Mouse (Mus musculus) limb, embryonic 13.5 days (tissue): ENCODE results near the gene 5730480H06Rik. TPM values are rescaled to one million over a fixed set of nuclear protein-coding genes. Genes with fewer than 3 reads are reported as not detected.

Source experiments
- ATAC-seq: fragments of 200-750 bp; cut with Nextera tagmentation; 2 replicates; pipeline ENCODE4 v1.8.0; 2017; ENCODE audit warnings: low read depth, moderate number of reproducible peaks, moderate TSS enrichment; ENCODE audit not compliant: low FRiP score
- H3K27ac ChIP-seq: fragments of 300-500 bp; sonication (generic); 2 replicates; pipeline ENCODE4 v1.5.1; 2015; ENCODE audit warnings: inconsistent platforms, mild to moderate bottlenecking, moderate library complexity
- H3K27me3 ChIP-seq: fragments of 300-500 bp; sonication (generic); 2 replicates; pipeline ENCODE4 v1.6.1; 2015; ENCODE audit warnings: mild to moderate bottlenecking, inconsistent platforms
- H3K36me3 ChIP-seq: fragments of 300-500 bp; sonication (generic); 2 replicates; pipeline ENCODE4 v1.6.1; 2015; ENCODE audit warnings: inconsistent platforms, mild to moderate bottlenecking, moderate library complexity
- H3K4me1 ChIP-seq: fragments of 300-500 bp; sonication (generic); 2 replicates; pipeline ENCODE4 v1.6.1; 2015; ENCODE audit warnings: inconsistent platforms
- H3K4me2 ChIP-seq: fragments of 300-500 bp; sonication (generic); replicated peaks from 2 replicates; pipeline ENCODE4 v1.6.1; 2015; ENCODE audit warnings: inconsistent platforms, mild to moderate bottlenecking, moderate library complexity
- H3K4me3 ChIP-seq: fragments of 300-500 bp; sonication (generic); 2 replicates; pipeline ENCODE4 v1.5.1; 2015; ENCODE audit warnings: moderate library complexity, mild to moderate bottlenecking, inconsistent platforms
- H3K9ac ChIP-seq: fragments of 300-500 bp; sonication (generic); 2 replicates; pipeline ENCODE4 v1.6.1; 2015; ENCODE audit warnings: mild to moderate bottlenecking, inconsistent platforms
- H3K9me3 ChIP-seq: fragments of 300-500 bp; sonication (generic); 2 replicates; pipeline ENCODE4 v1.6.1; 2016; ENCODE audit warnings: inconsistent platforms
- WGBS: fragments of 180-500 bp; shearing (Covaris S2); methylation state at CpG from one replicate; pipeline ENCODE4 v1.1.7; 2015; 5-methylcytosine and 5-hydroxymethylcytosine counted together
- polyA plus RNA-seq: library from polyadenylated mRNA; unstranded; fragments of >200 nt; fragmentation: Nextera tagmentation; extraction: Ambion mirVana; gene quantifications from 2 replicates; pipeline ENCODE4 v1.2.1, GENCODE M21; 2015

Gene 5730480H06Rik
- polyA plus RNA-seq, 1 experiment from 2014 or later, result 26.9 TPM

DNA sequence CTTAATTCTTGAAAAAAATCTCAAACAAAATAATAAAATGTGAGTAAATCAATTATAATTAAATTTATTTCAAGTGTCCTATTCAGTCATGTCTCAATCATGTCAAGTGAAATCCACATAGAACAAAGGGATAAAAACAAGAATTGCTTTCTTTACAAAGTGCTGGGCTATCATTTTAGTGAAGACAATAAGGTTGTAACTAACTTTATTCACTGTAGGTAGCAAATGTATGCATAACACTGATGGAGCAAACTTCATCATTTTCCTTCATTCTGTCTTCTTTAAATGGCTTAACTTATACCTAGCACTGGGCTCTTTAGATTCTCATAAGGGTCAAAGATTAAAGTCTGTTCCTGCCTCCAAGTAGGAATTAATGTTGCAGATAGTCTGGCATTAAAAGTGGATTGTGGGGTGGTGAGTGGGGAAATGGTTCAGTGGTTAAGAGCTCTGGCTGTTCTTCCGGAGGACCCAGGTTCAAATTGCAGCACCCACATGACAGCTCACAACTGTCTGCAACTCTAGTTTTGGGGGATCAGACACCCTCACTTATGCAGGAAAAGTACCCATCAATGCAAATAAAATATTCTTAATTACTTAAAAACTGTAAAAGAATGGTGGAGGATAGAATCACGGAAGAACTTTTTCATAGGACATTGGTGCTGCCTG, 18.4 kb downstream of the 5730480H06Rik start:
- WGBS, result 89% methylated on average over 2 of the region's 2 CpGs
- no peak overlapping the region for H3K4me3 ChIP-seq
- no peaks in the 10 kb centered on the region for H3K9me3 ChIP-seq
- H3K4me2 ChIP-seq, result no peak overlapping the region
- no peak for ATAC-seq
- 0 out of 2 replicates have a peak, but pooled peaks cover 2% of the 10 kb centered on the region for H3K27me3 ChIP-seq
- no peak overlapping the region for H3K9ac ChIP-seq
- H3K4me1 ChIP-seq, result no peaks in the 10 kb centered on the region
- H3K27ac ChIP-seq, result no peak overlapping the region
- no peaks in the 10 kb centered on the region for H3K36me3 ChIP-seq

DNA sequence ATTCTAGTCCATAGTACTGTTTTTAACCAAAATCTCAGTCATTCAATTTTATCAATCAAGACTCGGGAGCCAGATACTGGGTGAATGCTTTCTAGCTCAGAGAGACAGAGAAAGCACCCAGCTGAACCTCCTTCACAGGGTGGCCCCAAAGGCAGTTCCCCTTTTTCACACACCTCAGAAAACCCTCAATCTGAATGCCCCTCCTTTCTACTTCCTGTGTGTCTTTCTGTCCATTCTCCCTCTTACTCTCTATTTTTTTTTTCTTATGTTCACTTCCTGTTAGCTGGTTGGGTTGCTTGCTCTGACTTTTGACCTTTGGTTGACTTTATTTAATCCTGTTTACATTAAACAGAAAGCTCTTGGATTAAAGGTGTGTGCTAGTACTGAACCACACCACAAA, 21.6 kb downstream of the 5730480H06Rik start:
- Histone ChIP-seq H3K4me1 (no peaks in the 10 kb centered on the region), H3K9ac (no peak overlapping the region), H3K36me3 (no peaks in the 10 kb centered on the region), H3K27ac (no peak overlapping the region), H3K4me2 (no peak overlapping the region), H3K9me3 (no peaks in the 10 kb centered on the region), H3K4me3 (no peak overlapping the region), H3K27me3 (0 out of 2 replicates have a peak, but pooled peaks cover 2% of the 10 kb centered on the region)
- 96% methylated on average over 1 of the region's 1 CpGs for WGBS
- ATAC-seq, result no peak

DNA sequence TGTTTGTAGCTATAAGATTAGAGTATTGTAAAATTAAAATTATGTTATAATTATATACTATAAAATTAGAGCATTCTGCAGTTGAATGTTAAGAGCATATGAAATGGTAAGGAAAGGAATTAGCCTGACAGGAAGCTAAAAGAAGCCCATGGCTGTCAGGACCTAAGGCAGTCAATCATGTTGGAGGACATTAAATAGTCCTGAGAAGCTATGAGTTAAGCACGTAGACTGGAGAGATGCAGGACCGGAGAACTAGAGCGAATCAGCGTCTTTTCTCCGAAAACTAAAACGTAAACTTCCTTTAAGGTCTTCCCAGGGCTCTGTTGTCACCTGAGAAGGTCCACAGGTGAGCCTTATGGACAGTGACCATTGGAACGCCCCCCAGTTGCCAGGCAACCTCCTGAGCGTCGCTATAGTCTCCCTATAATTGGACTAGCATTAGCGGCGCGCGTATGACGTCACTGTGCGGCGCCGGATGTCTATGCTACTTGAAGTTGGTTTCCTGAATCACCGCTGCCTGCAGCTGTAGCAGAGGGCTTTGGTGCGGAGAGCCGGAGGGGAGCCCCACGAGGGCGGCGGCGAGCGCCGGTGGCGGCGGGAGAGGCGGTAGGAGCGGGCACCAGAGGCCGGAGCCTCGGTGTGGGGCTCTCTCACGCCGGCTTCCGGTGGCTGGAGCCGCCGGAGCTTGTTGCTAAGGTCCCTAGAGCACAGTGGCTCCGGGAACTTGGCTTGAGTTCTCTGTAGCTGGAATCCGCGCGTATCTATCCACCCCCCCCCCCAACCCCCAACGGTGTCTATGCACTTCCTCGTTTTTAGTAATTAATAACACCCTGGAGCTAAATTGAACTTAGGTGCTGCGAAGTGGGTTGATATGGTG, 44.4 kb downstream of the 5730480H06Rik start:
- WGBS, result under 1% methylated on average over 44 of the region's 44 CpGs
- H3K27ac ChIP-seq, result no peak overlapping the region
- peaks cover 21% of the 10 kb centered on the region for H3K36me3 ChIP-seq
- H3K4me1 ChIP-seq, result peaks cover 10% of the 10 kb centered on the region; the same call in 1 of the 2 replicates
- ATAC-seq, result peak; percentile 100
- H3K9ac ChIP-seq, result peak overlapping the region; percentile 88
- no peaks in the 10 kb centered on the region for H3K27me3 ChIP-seq
- peak overlapping the region; percentile 72 for H3K4me2 ChIP-seq
- H3K9me3 ChIP-seq, result no peaks in the 10 kb centered on the region
- peak overlapping the region; percentile 96 for H3K4me3 ChIP-seq

DNA sequence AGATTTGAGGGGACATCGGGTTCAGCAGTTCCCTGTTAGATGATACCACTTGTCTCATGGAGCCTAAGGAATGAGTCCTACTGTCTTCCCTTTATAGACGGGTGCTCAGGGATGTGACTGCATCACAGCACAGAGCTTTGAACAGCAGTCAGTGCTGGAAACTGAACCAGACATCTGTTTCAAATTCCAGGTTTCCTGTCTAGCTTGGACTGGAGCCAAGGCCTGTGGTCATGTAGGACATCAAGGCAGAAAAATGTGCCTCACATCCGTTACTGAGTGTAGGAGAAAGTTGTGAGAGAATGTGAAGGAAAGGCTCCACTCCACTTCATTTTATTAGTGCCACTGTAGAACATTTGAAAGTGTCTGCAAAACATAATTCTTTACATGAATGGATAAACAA, 74.7 kb downstream of the 5730480H06Rik start:
- peak; percentile 88 for ATAC-seq

DNA sequence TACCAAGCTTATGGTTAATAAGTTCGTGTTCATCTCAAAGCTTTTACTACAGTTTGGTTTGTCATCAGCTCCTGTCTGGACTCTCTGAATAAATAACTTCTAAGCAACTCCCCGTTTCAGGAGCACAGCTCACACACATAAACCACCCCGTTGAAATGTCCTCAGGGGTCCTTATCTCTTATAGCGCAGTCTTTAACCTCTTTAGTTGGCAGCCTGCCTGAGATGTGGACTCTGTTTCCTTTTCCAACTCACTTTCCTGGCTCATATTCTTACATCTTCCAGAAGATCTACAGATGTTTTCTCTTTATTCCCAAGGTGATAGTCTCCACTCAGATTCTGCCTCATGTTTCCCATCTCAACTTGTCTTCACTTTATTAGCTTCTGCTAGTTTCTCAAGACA, 80.5 kb downstream of the 5730480H06Rik start:
- Histone ChIP-seq H3K36me3 (no peaks in the 10 kb centered on the region), H3K4me2 (no peak overlapping the region), H3K27me3 (no peaks in the 10 kb centered on the region), H3K9me3 (no peaks in the 10 kb centered on the region), H3K9ac (no peak overlapping the region), H3K4me1 (peaks cover 17% of the 10 kb centered on the region), H3K4me3 (no peak overlapping the region), H3K27ac (no peak overlapping the region)
- 46% methylated on average over 4 of the region's 4 CpGs for WGBS
- ATAC-seq, result no peak; the same call in 1 of the 2 replicates

More for the DNA sequence above, 74.7 kb downstream of the 5730480H06Rik start:
- Histone ChIP-seq H3K4me3 (no peak overlapping the region), H3K9me3 (no peaks in the 10 kb centered on the region), H3K27me3 (no peaks in the 10 kb centered on the region), H3K4me2 (0 out of 2 replicates have a peak overlapping the region, but pooled peaks have one; percentile 17), H3K27ac (0 out of 2 replicates have a peak overlapping the region, but pooled peaks have one; percentile 10), H3K9ac (no peak overlapping the region), H3K36me3 (peaks cover 4% of the 10 kb centered on the region), H3K4me1 (peaks cover 22% of the 10 kb centered on the region)
- 21% methylated on average over 3 of the region's 3 CpGs for WGBS

DNA sequence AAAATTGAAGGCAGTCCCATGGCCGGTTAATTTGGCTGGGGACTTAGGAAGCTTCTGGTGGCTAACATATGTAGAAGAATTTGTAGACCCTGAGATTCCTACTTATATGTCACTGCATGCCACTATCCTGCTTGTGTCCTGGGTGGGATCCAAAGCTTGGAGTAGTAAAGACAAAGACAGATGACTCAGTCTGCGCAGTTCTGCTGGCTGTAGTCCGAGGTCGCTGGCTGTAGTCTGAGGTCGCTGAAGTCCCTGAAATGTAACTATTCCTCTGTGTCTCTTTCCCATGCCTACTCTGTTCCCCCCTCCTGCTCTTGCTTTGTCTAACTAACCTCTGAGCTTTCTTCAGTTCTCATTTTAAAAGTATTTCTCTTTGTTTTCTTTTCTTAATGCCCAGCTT, 82.6 kb downstream of the 5730480H06Rik start:
- Histone ChIP-seq H3K9me3 (no peaks in the 10 kb centered on the region), H3K27ac (no peak overlapping the region), H3K27me3 (no peaks in the 10 kb centered on the region), H3K4me1 (peaks cover 17% of the 10 kb centered on the region), H3K4me3 (no peak overlapping the region), H3K36me3 (no peaks in the 10 kb centered on the region), H3K9ac (no peak overlapping the region), H3K4me2 (no peak overlapping the region)
- WGBS, result 73% methylated on average over 5 of the region's 5 CpGs
- ATAC-seq, result no peak

DNA sequence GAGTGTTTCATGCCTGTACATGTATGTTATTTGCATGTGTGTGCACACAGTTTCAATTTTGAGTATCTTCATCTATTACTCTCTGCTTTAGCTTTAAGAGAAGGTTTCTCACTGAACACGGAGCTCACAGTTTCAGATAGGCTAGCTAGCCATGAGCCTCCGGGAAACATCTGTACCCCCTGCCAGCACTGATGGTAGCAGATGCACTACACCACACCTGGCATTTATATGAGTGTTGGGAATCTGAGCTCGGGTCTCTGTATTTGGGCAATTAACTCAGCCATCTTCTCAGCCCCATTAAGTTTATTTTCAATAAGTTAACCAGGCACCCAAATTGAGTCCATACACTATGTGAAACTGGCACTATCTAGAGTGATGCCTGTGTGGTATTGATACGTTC, 83.7 kb downstream of the 5730480H06Rik start:
- Histone ChIP-seq H3K9ac (no peak overlapping the region), H3K27me3 (no peaks in the 10 kb centered on the region), H3K27ac (no peak overlapping the region), H3K4me3 (no peak overlapping the region), H3K4me2 (no peak overlapping the region), H3K4me1 (peaks cover 17% of the 10 kb centered on the region), H3K36me3 (no peaks in the 10 kb centered on the region), H3K9me3 (no peaks in the 10 kb centered on the region)
- ATAC-seq, result no peak
- 26% methylated on average over 4 of the region's 4 CpGs for WGBS

DNA sequence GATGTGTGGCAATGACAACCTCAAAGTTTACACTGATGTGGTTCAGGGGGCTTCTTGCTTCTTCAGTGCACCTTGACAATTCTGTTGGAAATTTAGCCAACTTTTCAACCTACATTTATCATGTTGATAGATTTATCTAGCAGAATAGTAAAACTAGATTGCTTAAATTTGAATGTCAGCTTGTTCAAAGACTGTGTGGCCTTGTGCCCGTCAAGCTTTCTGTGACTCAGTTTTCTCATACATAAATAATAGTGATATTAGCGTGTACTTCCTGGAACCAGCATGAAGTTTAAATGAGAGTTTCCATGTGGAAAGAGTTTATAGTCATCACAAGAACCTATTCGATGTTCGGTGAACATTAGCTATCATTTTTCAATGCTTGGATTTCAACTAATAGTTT, 84.5 kb downstream of the 5730480H06Rik start:
- no peak overlapping the region for H3K4me3 ChIP-seq
- no peaks in the 10 kb centered on the region for H3K36me3 ChIP-seq
- no peak overlapping the region for H3K4me2 ChIP-seq
- H3K27me3 ChIP-seq, result no peaks in the 10 kb centered on the region
- H3K27ac ChIP-seq, result no peak overlapping the region
- 93% methylated on average over 4 of the region's 4 CpGs for whole genome bisulfite sequencing
- no peak overlapping the region for H3K9ac ChIP-seq
- no peak for ATAC-seq
- no peaks in the 10 kb centered on the region for H3K9me3 ChIP-seq
- H3K4me1 ChIP-seq, result peaks cover 13% of the 10 kb centered on the region

DNA sequence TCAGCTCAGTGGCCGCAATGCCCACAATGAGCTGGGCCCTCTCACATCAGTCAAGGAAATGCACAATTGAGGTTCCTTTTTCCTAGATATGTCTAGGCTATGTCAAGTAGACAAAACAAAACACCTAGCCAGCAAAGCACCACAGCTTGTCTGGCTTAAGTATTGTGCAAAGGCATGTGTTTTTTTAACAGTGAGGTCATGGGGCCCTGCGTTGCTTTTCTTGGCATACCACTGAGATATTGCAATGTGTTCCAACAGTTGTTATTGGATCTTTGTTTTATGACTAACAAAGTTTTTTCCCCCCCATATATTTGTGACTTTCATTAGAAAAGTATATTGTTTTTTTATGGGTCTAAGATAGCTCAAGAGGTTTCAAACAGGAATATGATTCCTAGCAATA, 92.0 kb downstream of the 5730480H06Rik start:
- WGBS, result 79% methylated on average over 2 of the region's 2 CpGs
- no peak for ATAC-seq

DNA sequence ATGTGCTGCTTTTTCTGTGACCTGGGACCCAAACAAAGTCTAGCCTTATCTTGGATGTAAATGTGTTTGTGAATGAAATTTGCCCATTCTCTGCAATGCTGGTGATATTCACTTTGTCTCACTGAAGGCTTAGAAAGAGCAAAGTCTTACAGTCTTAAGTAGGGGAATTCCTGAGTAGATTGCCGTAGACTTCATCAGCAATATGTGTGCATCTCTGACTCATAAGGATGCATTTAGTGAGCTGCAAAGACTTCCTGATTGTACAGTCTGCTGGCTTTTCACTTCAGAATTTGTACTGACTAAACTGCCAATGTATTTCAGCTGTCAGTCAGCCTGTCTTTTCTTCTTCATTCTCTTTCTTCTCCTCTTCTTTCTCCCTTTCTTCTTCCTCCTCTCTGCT, 94.2 kb downstream of the 5730480H06Rik start:
- H3K4me1 ChIP-seq, result no peaks in the 10 kb centered on the region
- H3K36me3 ChIP-seq, result no peaks in the 10 kb centered on the region
- H3K4me3 ChIP-seq, result no peak overlapping the region
- no peaks in the 10 kb centered on the region for H3K27me3 ChIP-seq
- H3K4me2 ChIP-seq, result no peak overlapping the region
- H3K9me3 ChIP-seq, result no peaks in the 10 kb centered on the region
- no peak overlapping the region for H3K27ac ChIP-seq
- WGBS, result 74% methylated on average over 1 of the region's 1 CpGs
- ATAC-seq, result no peak
- H3K9ac ChIP-seq, result no peak overlapping the region

More for the DNA sequence above, 92.0 kb downstream of the 5730480H06Rik start:
- Histone ChIP-seq H3K4me1 (no peaks in the 10 kb centered on the region), H3K27me3 (no peaks in the 10 kb centered on the region), H3K4me2 (no peak overlapping the region), H3K27ac (no peak overlapping the region), H3K9me3 (no peaks in the 10 kb centered on the region), H3K36me3 (no peaks in the 10 kb centered on the region), H3K9ac (no peak overlapping the region), H3K4me3 (no peak overlapping the region)

DNA sequence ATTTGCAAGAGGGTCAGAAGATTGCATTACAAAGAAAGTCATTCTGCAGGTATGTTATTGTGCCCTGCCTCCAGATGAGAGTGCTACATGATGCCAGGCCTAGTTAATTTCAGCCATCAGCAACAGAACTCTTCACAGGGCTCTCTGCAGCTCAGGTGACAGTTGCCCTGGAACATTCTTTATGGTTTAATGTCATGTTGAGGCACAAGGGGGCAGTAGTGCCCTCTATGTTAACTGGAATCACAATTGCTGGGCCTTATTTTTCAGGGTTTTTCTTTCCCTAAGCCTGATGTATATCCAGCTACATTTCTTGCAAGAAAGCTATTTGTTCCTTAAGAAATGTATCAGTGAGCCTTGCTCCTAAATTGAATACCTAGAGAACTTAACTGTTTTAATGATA, 102.7 kb downstream of the 5730480H06Rik start:
- Histone ChIP-seq H3K36me3 (no peaks in the 10 kb centered on the region), H3K4me3 (no peak overlapping the region), H3K4me2 (no peak overlapping the region), H3K4me1 (no peaks in the 10 kb centered on the region), H3K9me3 (no peaks in the 10 kb centered on the region), H3K27me3 (no peaks in the 10 kb centered on the region), H3K9ac (no peak overlapping the region), H3K27ac (no peak overlapping the region)
- peak; percentile 44; the same call in 1 of the 2 replicates for ATAC-seq

DNA sequence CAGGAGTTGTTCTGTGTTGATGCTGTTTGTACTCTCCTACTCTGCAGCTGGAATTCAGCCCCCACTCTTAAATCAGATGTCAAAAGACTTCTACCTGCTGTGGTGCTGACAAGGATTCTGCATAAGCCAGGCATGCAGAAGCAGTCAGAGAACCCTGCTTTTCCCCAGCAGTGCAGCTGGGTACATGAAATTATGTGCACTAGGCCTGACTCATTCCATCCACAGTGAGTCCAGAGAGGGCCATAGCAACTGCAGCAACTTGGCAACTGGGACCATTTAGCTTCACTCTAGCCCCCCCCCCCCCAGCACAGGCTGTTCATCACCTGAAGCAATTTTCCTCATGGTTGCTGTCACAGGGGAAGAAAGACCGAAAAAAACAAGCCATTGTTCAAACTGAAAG, 121.1 kb downstream of the 5730480H06Rik start:
- WGBS, result 81% methylated on average over 1 of the region's 1 CpGs
- no peak overlapping the region for H3K4me3 ChIP-seq
- no peak overlapping the region for H3K4me2 ChIP-seq

More for the DNA sequence above, 121.1 kb downstream of the 5730480H06Rik start:
- H3K27me3 ChIP-seq, result no peaks in the 10 kb centered on the region
- H3K4me1 ChIP-seq, result no peaks in the 10 kb centered on the region
- H3K36me3 ChIP-seq, result no peaks in the 10 kb centered on the region
- no peak overlapping the region for H3K9ac ChIP-seq
- H3K27ac ChIP-seq, result no peak overlapping the region
- ATAC-seq, result no peak
- no peaks in the 10 kb centered on the region for H3K9me3 ChIP-seq
